Mouse (Mus musculus): ENCODE results near the gene Cox7a1.

Cox7a1 gene

GRCm38 (mm10) chr7:30219293-30220007 lies 35.5 kb downstream of the Cox7a1 start:
- DNase-seq (ENCODE audit: inconsistent age in 2 of 2, low spot score in 1 of 2): peak in 1 of 2 experiments; percentile 73

GRCm38 (mm10) chr7:30220008-30220356 lies 36.0 kb downstream of the Cox7a1 start:
- DNase-seq (ENCODE audit: inconsistent age in 2 of 2, low spot score in 1 of 2): no peak

GRCm38 (mm10) chr7:30221433-30221832 lies 37.5 kb downstream of the Cox7a1 start:
- peak; percentile 48 to 62 for DNase-seq (ENCODE audit: inconsistent age in 2 of 2, low spot score in 1 of 2)

GRCm38 (mm10) chr7:30222205-30222604 lies 38.3 kb downstream of the Cox7a1 start:
- DNase-seq (ENCODE audit: inconsistent age in 2 of 2, low spot score in 1 of 2): no peak

- no peak for DNase-seq (ENCODE audit: inconsistent age in 2 of 2, low spot score in 1 of 2)
Measured at GRCm38 (mm10) chr7:30224206-30224605, 40.3 kb downstream of the Cox7a1 start.

DNA sequence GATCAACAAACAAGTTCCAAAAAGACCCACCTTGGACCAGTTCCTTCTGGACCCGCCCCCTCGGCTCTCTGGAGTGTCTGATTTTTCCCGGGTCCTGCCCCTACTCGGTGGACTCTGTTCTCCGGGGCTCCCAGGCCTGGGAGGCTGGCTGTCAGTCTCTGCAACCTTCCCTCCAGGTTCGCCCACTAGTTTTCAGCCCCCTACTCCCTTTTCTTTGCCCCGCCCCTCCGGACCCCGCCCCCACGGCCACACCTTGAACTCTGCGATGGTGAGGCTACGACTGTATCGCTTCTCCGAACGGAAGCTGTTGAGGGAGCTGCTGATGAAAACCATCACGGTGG lies 47.4 kb downstream of the Cox7a1 start:
- DNase-seq (ENCODE audit: inconsistent age in 2 of 2, low spot score in 1 of 2): no peak

GRCm38 (mm10) chr7:30231669-30232454 lies 47.9 kb downstream of the Cox7a1 start, which contains the start of the genes Polr2i and Tbcb:
Polr2i (plus strand) TSS chr7:30231948.
Tbcb (minus strand) TSS chr7:30232272.
- DNase-seq (ENCODE audit: inconsistent age in 2 of 2, low spot score in 1 of 2): peak; percentile 99

DNA sequence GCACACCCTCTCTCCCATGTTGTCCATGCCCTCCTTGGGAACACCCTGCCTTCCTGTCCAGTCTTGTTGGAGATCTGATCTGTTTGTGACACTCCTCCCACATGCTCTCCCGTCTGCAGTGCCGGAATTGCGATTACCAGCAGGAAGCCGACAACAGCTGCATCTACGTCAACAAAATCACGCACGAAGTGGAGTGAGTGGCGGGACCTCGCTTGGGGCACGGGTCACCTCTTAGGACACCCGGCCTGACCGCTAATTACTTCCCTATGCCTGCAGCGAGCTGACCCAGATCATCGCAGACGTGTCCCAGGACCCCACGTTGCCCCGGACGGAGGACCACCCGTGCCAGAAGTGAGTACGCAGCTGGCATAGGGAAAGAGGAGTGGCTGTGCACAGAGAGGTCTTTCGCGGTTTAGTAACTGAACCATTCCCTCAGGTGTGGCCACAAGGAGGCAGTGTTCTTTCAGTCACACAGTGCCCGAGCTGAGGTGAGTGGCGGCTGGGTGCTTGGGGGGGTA lies 48.7 kb downstream of the Cox7a1 start:
- peak; percentile 72 to 83 for DNase-seq (ENCODE audit: inconsistent age in 2 of 2, low spot score in 1 of 2)

GRCm38 (mm10) chr7:30233387-30233786 lies 49.4 kb downstream of the Cox7a1 start:
- DNase-seq (ENCODE audit: inconsistent age in 2 of 2, low spot score in 1 of 2): peak in 1 of 2 experiments; percentile 48

- DNase-seq (ENCODE audit: inconsistent age in 2 of 2, low spot score in 1 of 2): peak in 1 of 2 experiments; percentile 25
Measured at GRCm38 (mm10) chr7:30234276-30234858, 50.4 kb downstream of the Cox7a1 start.

GRCm38 (mm10) chr7:30235091-30235490 lies 51.1 kb downstream of the Cox7a1 start:
- no peak for DNase-seq (ENCODE audit: inconsistent age in 2 of 2, low spot score in 1 of 2)

GRCm38 (mm10) chr7:30235625-30236024 lies 51.7 kb downstream of the Cox7a1 start, which contains the start of gene Ovol3:
Ovol3 (minus strand) TSS chr7:30235725.
- DNase-seq (ENCODE audit: inconsistent age in 2 of 2, low spot score in 1 of 2): no peak
